Mouse (Mus musculus) ES-CJ7 (cell line): ENCODE measurements at regions not wholly inside any gene's neighbourhood (a gene's known extent, or its start where the extent isn't known, plus 50 kb on each side); places are given as distances from the start of the nearest gene placed in this dataset.

Experiments used
- DNase-seq: peaks from one replicate; pipeline ENCODE4 v3.0.0; 2011; ENCODE audit warnings: low read depth, low spot score

DNA sequence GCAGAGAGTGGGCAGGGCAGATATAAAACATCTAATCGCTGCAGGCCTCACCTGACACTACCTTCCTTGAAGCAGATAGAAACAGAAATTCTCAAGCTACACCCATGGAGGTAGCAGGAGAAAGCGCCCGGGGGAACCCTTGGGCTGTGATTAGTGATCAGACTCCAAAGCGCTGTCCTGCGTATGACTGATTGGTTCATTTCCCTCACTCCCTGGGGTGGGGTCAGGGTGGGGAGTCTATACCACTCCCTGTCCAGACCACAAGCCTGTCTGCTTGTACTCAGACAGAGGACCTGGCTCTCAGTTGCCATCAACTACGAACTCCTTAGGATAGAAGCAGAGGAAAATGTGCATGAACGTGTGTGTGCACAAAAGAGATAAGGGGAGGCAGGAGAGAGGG lies 77.7 kb downstream of the Gm826 start:
- no peak for DNase-seq

DNA sequence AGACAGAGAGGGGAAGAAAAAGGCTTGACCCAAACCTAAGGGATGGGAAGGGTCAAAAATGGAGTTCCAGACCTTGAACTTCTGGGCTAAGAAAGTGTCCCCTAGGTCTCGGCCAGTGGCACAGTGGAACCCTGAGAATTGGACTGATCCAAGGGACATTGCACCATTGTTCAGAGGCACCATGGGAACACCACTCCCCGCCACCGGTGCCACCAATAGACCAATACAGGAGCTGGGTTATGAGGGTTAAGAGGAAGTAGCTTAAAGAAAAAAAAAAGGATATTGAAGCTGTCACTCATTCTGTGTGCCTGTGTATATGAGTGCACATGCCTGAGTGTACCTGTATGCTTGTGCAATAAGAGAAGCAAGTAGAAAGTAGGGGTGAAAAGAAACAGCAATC lies 83.7 kb downstream of the Gm826 start:
- DNase-seq = no peak

DNA sequence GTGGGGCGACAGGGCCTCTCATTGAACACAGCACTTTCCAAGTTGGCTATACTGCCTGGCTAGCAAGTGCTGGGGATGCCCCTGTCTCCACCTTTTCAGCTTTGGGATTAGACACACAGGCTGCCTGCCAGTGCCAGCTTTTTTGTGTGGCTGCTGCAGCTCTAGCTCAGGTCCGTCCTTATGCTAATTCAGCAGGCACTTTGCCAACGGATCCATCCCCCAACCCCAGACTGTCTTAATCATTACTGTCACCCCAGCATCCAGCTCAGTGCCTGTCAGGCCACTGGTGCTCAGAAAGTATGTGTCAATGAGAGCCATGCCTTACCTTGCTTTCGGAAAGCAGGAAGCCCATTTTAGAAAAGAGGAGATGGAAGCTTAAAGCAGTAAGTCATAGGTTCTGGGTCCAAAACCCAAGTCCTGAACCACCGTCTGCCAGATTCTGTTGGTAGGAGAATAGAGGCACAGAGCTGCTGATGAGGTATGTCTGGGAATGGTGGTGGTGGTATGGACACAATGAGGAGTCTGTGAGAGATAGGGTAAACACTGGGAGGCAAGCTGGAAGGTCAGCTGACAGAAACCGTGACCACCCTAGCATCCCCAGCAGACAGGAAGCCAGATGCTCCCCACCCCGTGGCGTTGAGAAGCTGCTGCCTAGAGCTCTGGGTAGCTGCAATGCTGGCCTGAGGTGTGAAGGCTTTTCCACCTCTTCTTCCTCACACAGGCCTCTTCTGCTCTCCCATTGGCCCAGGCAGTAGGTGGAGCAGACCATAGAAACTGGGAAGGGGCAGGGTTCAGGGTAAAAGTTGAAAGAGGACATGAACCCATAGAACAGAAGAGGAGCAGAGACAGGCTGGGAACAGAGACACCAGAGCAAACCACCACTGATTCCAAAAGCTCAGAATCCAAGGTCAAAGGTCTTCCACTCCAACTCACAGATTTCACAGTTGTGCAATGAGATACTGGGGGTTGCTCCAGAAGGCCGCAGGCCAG lies 84.6 kb downstream of the Gm826 start:
- no peak for DNase-seq

DNA sequence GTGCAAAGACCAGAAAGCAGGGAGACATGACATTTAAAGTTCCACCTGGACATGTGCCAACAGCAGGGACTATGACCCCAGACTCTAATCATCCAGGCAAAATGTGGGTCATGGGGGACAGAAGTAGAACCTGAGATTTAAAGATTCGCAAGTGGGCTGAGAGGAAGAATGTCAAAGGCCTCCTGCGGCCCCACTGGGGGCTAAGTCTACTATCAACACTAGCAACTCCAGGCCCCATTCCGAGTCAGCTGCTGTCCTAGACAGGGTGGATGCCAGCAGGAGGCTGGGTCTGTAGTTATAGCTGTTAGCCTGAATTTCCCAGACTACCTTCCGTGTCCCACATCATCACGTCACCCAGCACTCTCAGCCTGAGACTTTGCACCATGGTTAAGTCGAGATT lies 86.7 kb downstream of the Gm826 start:
- no peak for DNase-seq

DNA sequence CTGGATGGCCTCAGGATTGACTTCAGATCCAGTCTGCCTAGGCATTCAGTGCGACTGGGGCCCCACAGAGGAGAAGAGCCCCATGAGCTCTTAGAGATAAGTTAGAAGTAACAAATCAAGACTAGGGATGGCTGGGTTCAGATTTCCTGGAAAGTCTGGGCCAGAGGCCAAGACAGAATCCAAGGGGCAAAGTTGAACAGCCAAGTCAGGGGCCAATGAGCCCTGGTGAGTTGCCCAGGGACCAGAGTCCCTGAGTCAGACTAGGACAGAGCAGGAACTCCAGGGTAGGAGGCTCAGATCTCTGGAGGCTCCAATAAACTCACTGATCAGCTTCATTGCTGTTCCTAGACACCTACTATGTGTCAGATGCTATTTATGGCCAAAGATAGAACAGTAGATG lies 87.6 kb downstream of the Gm826 start:
- DNase-seq = no peak

DNA sequence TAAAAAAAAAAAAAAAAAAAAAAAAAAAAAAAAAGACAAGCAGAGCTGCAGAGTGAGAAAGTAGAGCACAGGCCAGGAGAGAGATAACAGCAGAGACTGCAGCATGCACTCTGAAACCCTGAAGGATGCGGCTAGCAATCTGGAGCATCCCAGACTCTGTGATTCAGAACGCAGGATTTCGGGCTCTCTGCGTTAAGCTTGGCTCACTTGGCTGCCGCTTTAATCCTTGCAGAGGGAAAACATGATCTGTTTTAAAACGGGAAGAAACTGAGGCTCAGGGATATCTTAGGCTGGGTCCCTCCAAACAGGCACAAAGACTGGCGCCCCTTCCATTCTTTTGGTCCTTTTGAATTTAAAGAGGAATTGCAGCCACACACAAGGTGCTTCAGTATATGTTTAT lies 89.1 kb downstream of the Gm826 start:
- DNase-seq = no peak

DNA sequence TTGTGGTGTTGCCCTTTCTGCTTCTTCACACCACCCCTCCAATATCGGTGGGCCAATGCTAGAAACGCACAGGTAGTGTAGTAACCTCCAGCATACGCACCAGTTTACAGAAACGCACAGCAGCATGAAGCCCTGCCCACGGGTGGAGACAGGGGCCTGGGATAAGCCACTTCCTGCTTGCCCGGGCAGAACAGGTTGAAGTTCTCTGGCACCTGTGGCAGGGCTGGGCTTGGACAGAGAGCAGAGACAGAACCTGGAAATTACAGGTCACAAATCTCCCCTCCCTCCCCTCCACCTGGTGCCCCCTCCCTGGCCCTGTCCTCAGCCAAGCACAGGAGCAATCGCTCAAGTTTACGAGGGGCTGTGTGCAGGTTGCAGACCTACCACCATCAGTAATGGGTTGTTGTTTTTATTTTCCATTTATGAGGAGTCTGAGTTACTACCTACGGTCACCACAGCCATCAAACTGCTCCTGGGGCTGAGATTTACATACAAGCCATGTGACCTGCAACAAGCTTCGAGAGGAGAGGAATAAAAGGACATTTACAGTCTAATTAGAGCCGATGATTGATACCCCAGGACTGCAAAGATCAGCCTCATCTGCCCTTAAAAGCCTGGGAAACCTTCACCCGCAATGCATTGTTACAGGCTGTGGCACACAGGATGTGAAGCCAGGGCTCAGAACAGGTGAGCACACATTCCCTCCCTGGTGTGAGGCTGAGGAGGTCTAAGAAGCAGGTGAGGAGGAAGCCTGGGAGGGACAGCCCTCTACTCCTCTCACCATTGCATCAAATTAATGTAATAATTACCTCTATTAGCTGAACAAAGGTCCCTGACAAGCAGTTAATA lies 93.2 kb downstream of the Gm826 start:
- no peak for DNase-seq

DNA sequence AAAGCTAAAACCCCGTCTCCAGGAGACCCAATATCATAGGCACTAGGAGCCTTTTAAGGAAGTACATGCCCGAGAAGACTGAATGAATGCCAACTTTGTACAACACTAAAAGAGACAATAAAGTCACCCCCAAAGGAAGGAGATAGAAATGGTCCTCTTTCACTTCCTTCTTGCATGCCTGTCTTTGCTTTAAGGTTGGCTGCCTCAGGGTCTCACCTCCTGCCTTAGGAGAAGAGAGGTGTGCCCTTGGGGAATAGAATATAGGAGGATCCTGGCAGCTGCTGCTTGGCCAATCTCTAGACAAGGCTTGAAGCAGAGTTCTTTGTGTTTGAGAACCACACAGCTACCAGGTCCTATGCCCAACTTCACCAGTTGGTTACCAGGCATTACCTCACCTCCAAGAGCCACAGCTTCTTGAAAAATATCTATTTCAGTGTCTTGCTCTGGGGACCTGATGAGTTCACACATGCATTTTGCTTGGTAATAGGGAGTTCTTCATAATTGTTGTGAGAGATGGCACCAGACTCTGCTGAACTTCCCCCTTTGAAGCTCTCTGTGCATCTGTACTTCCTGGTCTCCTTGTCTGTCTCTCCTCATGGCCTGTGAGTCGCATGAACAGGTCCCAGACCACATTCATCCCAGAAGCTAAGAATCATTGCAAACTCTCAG lies 96.4 kb downstream of the Gm826 start:
- DNase-seq = no peak

DNA sequence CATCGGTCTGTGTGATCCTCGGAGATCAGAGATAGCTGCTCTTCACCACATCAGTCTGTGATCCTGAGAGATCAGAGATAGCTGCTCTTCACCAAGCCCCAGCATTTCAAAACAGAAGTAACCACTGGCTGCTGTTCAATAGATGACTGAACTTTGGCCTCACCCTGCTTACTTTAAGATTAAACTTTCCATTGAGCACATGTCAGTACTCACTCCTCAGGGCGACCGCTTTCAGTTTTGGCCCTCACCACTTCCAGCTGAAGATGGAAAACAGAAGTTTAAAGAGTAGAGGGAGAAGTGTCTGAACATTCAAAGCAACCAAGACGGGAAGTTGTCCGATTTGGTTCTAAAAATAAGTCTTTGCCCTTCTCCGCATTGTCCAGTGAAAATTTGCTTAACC lies 97.2 kb downstream of the Gm826 start:
- DNase-seq = no peak

DNA sequence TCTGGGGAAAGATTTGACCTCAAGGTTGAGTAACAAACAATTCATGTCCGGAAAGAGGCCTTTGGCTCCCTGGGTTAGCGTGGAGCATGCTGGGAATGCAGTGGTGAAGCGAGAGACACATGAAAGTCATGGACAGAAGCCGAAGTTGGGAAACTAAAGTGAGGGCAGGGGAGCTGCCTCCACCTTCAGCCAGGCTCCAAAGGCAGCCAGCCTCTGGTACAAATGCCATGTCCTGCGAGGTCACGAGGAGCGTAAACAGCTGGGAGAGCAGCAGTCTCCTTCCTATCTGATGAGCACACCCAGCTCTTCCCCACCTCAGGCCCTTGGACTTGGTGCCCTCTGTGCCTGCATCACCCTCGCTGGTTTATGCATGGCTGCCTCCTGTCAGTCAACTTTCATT lies 103.2 kb downstream of the Gm826 start:
- no peak for DNase-seq

DNA sequence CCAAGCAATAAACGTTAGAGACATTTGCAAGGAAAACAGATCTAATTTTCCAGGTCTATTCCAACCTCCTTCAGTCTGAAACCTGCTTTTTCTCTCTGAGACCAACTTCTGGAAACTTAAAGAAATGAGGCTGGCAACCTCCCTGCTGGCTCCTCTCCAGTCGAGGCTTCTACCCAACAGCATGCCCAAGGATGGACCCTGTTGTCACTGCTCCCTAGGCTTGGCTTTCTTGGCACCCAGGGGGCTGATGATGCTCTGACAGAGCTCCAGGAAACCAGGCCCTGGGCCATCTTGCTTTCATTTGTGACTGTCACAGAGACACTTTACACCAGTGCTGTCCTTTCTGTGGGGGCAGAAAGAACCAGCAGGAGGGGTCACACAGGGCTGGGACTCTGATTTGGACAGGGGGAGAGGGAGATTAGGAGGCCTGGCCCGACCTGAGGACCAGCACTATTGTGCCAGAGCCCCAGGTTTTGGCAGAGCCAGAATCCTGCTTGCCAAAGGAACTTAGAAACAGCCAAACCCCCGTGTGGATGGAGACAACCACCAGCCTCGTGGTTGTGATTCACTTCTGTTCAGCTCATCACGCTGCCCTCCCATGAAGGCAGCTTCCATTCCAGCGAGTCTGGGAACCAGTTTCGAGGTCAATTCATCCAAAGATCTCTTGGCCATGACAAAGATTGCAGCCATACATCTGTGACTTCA lies 105.5 kb downstream of the Gm826 start:
- no peak for DNase-seq

DNA sequence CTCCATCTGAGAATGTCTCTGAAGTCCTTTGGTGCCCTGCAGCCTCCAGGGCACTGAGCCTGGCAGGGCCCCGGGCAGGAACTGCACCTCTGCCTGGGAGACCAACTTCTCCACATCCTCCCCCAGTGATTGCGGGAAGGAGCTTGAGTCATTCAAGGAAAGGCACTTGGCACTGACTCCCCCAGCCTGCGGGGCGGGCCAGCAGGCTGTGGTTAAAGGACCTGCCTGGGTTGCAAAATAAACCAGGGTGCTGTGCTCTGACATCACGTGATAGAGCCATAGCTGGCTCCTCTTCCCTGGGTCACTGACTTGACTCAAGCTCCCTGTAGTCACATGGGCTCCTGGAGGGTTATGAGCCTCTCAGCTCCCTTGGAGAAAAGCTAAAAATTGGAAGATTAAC lies 108.5 kb downstream of the Gm826 start:
- DNase-seq = no peak

DNA sequence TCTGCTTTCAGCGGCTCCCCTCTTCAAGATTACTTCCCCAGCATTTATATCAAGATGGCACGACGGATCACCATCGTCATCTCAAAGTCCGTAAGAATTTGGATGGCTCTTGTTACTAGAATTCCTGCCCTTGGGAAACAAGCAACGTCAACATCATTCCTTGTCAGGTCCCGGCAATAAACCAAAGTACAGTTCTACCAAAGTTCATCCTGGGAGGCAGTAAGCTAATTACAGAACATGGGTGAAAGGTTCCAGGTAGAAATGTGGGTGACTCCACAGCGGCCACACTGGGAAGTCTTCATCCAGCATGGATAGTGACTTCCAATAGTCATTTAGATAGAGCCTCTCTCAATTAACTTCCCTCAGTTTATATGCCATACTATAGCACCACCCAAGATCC lies 110.6 kb downstream of the Gm826 start:
- DNase-seq = no peak

DNA sequence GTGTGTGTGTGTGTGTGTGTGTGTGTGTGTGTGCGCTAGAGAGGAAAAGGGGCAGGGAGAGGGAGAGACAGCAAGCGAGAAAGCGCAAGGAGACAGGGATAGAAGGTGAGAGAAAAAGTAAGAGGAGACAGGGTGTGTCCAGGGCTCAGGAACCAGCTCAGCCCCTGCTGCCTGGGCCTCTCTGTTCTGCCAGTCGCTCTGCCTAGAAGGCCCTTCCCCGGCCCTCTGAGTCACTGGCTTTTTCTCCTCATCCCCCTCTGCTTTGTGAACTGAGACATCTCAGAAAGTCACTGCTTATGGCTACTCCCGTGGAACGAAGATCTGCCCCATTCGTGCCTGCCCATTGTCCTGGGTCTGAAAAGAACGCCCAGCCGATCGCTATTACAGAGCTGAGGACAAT lies 112.2 kb downstream of the Gm826 start:
- no peak for DNase-seq

DNA sequence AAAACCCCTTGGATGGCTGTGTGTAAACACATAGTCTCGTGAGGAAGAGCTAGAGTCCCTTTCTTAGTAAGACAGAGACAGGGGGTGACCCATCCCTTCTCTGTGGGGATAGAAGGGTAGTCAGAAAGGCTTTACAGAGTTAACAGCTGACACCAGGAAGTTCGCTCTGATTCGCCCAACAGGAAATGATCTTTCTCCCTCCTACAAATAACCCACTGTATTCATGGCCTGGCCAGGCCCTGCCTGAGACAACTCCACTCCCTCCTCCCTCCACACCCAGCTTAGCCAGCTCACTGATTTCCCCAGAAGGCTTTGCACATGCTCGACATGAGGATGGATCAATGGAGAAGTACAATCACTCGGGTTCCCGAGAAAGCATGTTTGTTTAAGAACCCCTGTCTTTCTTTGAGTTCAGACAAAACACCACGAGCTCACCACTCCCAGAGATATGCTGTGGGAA lies 113.4 kb downstream of the Gm826 start:
- no peak for DNase-seq

DNA sequence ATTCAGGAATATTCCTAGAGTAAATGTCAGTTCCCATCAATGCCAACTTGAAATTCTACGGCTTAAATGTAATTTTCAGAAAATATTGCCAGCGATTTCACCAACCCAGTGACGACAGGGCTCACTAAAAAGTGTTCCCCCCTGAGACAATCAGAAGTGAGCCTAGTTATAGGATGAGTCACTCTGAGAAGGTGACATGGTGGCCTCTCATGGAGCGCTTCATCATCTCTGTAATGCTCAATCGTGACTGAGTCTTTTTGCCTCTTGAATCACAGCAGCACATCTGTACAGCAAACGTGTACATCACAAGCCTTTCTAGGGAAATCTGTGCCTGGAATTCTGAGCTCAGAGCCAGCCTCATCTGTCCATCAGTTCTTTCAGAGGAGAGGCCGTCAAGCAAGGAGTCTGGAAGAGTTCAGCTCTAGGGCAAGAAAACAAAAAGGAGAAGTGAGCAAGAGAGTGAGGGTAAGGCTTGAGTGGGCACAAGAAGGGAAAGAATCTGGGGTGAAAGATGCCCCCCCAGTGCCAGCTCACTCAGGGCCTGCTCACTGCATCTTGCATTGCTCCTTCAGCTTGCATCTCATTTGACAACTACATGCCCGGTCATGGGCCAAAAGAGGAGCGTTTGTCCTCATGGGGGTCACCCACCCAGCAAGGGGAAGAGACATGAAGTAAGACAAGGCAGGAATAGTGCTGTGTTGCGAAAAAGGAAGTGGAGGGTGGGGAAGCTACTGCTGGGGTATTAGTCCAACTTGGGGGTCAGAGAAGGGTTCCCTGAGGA lies 119.7 kb downstream of the Gm826 start:
- no peak for DNase-seq

DNA sequence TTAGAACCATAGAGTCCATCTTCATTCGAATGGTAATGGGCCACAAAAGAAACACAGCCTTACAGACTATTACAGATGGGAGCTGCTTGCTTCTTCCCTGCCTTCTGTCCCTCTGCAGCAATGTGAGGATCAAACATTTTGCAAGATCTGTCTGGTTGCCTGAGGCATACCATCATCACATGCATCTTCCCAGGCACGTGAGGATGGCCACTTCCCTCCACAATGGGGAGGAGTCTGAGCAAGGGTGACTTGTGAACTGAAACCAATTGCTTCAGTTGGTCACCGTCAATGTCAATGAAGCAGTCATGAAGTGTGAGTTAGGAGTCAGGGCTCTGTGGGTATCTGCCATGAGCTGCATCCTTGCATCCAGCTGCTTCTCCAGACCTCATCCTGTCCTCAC lies 123.5 kb downstream of the Gm826 start:
- no peak for DNase-seq

DNA sequence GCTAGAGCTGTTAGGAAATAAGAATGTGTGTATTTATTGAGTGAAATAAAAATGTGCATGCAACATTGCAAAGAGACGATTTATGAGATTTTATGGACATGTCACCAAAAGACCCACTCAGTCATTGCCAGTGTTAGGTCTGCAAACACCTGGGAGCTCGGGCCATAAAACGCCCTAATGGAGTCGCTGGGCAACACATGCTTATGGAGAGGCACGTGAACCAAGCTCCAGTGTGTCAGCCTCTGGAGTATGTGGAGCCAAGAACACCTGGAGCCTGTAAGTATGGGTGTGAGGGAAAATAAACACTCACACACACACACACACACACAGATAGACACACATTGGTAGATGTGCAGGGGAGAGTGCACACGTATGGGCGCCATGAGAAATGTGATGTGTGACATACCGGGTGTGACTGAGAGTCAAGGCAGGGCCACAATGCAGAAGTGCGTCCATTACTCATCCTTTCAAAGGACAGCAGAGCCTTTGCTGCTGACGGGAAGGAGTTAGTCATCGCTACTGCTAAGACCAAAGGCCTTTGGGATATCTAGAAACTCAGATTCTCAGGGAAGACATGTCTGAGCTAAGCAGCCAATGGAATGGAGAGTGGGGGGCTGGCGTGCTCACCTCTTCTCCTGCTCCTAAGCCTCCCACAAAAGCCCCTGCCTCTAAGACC lies 124.2 kb downstream of the Gm826 start:
- DNase-seq = no peak

DNA sequence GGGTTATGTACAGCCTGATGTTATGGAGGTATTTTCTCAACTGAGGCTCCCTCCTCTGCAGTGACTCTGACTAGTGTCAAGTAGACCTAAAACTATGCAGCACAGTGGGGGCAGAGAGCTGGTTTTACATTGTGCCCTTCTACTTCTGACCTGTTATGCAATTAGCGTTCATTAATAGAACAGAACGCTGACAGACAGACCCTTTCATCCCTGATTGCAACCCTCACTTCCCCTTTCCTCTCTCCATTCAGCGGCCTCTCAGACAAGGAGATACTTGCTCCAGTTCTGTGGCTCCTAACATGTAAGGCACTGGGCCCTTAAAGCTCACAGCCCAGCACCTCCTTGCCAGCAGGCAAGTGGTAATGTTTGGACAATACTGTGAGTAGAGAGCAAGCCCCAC lies 125.7 kb downstream of the Gm826 start:
- DNase-seq = no peak

DNA sequence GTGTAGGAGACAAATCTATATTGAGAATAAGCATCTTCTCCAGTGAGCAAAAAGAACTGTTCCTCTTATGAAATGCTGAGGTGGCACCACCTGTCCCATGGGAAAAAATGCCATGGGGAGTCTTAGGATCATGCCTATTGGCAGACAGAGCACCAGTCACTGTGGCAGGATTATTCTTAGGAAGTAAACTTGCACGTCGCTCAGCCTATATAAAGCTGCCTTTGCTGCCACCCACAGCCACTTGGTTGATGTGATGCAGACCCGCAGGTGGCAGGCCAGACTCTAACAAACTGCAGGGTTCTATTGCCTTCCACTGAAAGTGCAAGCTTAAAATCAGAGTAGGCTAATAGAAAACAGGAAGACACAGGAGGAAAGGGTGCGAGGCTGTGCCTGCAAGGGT lies 126.7 kb downstream of the Gm826 start:
- DNase-seq = no peak
